Mouse (Mus musculus) megakaryocyte, embryonic 14.5 days (primary cell): ENCODE results near the gene Tfip11. TPM values are rescaled to one million over a fixed set of nuclear protein-coding genes. Genes with fewer than 3 reads are reported as not detected.

ENCODE experiments used
- H3K27me3 ChIP-seq: replicated peaks from 2 replicates; pipeline ENCODE3; 2012; ENCODE audit warnings: inconsistent platforms
- H3K36me3 ChIP-seq: replicated peaks from 2 replicates; pipeline ENCODE3; 2012; ENCODE audit warnings: low read length, inconsistent platforms, mixed read lengths
- H3K4me1 ChIP-seq: 2 replicates; pipeline ENCODE4 v1.6.1; 2012; ENCODE audit warnings: inconsistent platforms
- H3K4me3 ChIP-seq: replicated peaks from 2 replicates; pipeline ENCODE3; 2012; ENCODE audit warnings: moderate library complexity, mild to moderate bottlenecking, inconsistent platforms
- H3K9me3 ChIP-seq: 2 replicates; pipeline ENCODE4 v1.6.1; 2012; ENCODE audit warnings: inconsistent platforms
- FLI1 ChIP-seq: IDR thresholded peaks from 2 replicates; pipeline ENCODE4 v1.6.1; 2012; ENCODE audit warnings: low read length, inconsistent platforms, mixed read lengths
- GATA1 ChIP-seq: IDR thresholded peaks from 3 replicates; pipeline ENCODE4 v1.6.1; 2012; ENCODE audit warnings: mixed read lengths, low read length, inconsistent platforms, borderline replicate concordance
- polyA plus RNA-seq: library from polyadenylated mRNA; stranded (reverse); fragments of >175 nt; gene quantifications from 2 replicates; pipeline ENCODE4 v1.2.3, GENCODE M21; 2012; ENCODE audit warnings: low replicate concordance; ENCODE audit not compliant: insufficient read depth

The Tfip11 gene
- polyA plus RNA-seq, 1 experiment = 35.0 TPM

GRCm38 (mm10) chr5:112320379-112320778, 5.8 kb upstream of the Tfip11 start:
- Histone ChIP-seq H3K27me3 (no peaks in the 10 kb centered on the region), H3K9me3 (no peaks in the 10 kb centered on the region), H3K36me3 (peaks cover 38% of the 10 kb centered on the region), H3K4me1 (peaks cover 61% of the 10 kb centered on the region), H3K4me3 (no peak overlapping the region)
- no peak for TF ChIP-seq FLI1
- no peak for TF ChIP-seq GATA1

GRCm38 (mm10) chr5:112320936-112321335, 5.2 kb upstream of the Tfip11 start:
- TF ChIP-seq FLI1 = no peak
- TF ChIP-seq GATA1 = no peak
- H3K4me1 ChIP-seq = peaks cover 59% of the 10 kb centered on the region

GRCm38 (mm10) chr5:112321376-112321775, 4.8 kb upstream of the Tfip11 start:
- peaks cover 55% of the 10 kb centered on the region for H3K4me1 ChIP-seq
- H3K27me3 ChIP-seq = no peaks in the 10 kb centered on the region
- peaks cover 28% of the 10 kb centered on the region for H3K36me3 ChIP-seq
- no peaks in the 10 kb centered on the region for H3K9me3 ChIP-seq
- no peak overlapping the region for H3K4me3 ChIP-seq
- TF ChIP-seq FLI1 (no peak), GATA1 (no peak)

More at GRCm38 (mm10) chr5:112320936-112321335, 5.2 kb upstream of the Tfip11 start:
- no peak overlapping the region for H3K4me3 ChIP-seq
- H3K36me3 ChIP-seq = peaks cover 32% of the 10 kb centered on the region
- H3K27me3 ChIP-seq = no peaks in the 10 kb centered on the region
- H3K9me3 ChIP-seq = no peaks in the 10 kb centered on the region

- H3K4me1 ChIP-seq = peaks cover 56% of the 10 kb centered on the region
- H3K36me3 ChIP-seq = peaks cover 23% of the 10 kb centered on the region
Measured at GRCm38 (mm10) chr5:112323246-112323645, 2.9 kb upstream of the Tfip11 start.

GRCm38 (mm10) chr5:112324637-112325545, 1.3 kb upstream of the Tfip11 start:
- H3K36me3 ChIP-seq = peaks cover 28% of the 10 kb centered on the region
- H3K9me3 ChIP-seq = no peaks in the 10 kb centered on the region
- peaks cover 47% of the 10 kb centered on the region for H3K4me1 ChIP-seq
- TF ChIP-seq FLI1 (no peak), GATA1 (no peak)
- no peaks in the 10 kb centered on the region for H3K27me3 ChIP-seq
- peak overlapping the region; percentile 99 for H3K4me3 ChIP-seq

More at GRCm38 (mm10) chr5:112323246-112323645, 2.9 kb upstream of the Tfip11 start:
- H3K4me3 ChIP-seq = no peak overlapping the region
- H3K9me3 ChIP-seq = no peaks in the 10 kb centered on the region
- H3K27me3 ChIP-seq = no peaks in the 10 kb centered on the region
- TF ChIP-seq FLI1 = no peak
- TF ChIP-seq GATA1 = no peak

- Histone ChIP-seq H3K4me1 (peaks cover 42% of the 10 kb centered on the region), H3K36me3 (peaks cover 45% of the 10 kb centered on the region), H3K4me3 (peak overlapping the region; percentile 99), H3K27me3 (no peaks in the 10 kb centered on the region), H3K9me3 (no peaks in the 10 kb centered on the region)
- TF ChIP-seq GATA1 (no peak), FLI1 (no peak)
Measured at GRCm38 (mm10) chr5:112326446-112327009, 370 bp downstream of the Tfip11 start.

- Histone ChIP-seq H3K4me1 (peaks cover 45% of the 10 kb centered on the region), H3K4me3 (no peak overlapping the region), H3K27me3 (no peaks in the 10 kb centered on the region), H3K36me3 (peaks cover 58% of the 10 kb centered on the region), H3K9me3 (no peaks in the 10 kb centered on the region)
- no peak for TF ChIP-seq FLI1
- no peak for TF ChIP-seq GATA1
Measured at GRCm38 (mm10) chr5:112327854-112328253, 1.7 kb downstream of the Tfip11 start.

GRCm38 (mm10) chr5:112329805-112330564, 3.8 kb downstream of the Tfip11 start:
- Histone ChIP-seq H3K9me3 (no peaks in the 10 kb centered on the region), H3K36me3 (peaks cover 79% of the 10 kb centered on the region), H3K27me3 (no peaks in the 10 kb centered on the region), H3K4me3 (no peak overlapping the region), H3K4me1 (peaks cover 54% of the 10 kb centered on the region)
- TF ChIP-seq GATA1 (no peak), FLI1 (no peak)

- peaks cover 99% of the 10 kb centered on the region for H3K36me3 ChIP-seq
Measured at GRCm38 (mm10) chr5:112335473-112335872, 9.3 kb downstream of the Tfip11 start.

More at GRCm38 (mm10) chr5:112335473-112335872, 9.3 kb downstream of the Tfip11 start:
- Histone ChIP-seq H3K4me3 (no peak overlapping the region), H3K27me3 (no peaks in the 10 kb centered on the region), H3K4me1 (peaks cover 45% of the 10 kb centered on the region), H3K9me3 (peaks cover 13% of the 10 kb centered on the region)
- TF ChIP-seq FLI1 (no peak), GATA1 (no peak)
